Mouse (Mus musculus): ENCODE results near the gene Hoxc13. TPM values are rescaled to one million over a fixed set of nuclear protein-coding genes. Genes with fewer than 3 reads are reported as not detected.

The Hoxc13 gene
- polyA plus RNA-seq, 1 experiment from 2014 or later: 0.17 TPM

Small RNA genes within 50 kb of the gene (microRNA-seq; reads per million reads assigned to microRNA genes)
- gene Mir196a-2: 1.6 reads per million

Other genes starting within 250 kb of the Hoxc13 start
- 53.9 and 60.4 TPM in 2 replicates for gene Atp5g2, start 248.8 kb upstream of the Hoxc13 start, polyA plus RNA-seq (2016; fragmentation: Nextera tagmentation; extraction: Ambion mirVana)
- 47.3 and 49.1 TPM in 2 replicates for gene Calcoco1, start 198.9 kb upstream of the Hoxc13 start, polyA plus RNA-seq (2016; fragmentation: Nextera tagmentation; extraction: Ambion mirVana)
- gene Hoxc12, start 15.7 kb downstream of the Hoxc13 start, polyA plus RNA-seq (2016; fragmentation: Nextera tagmentation; extraction: Ambion mirVana): not detected in 2 replicates
- gene Hoxc11, start 33.3 kb downstream of the Hoxc13 start, polyA plus RNA-seq (2016; fragmentation: Nextera tagmentation; extraction: Ambion mirVana): not detected in 2 replicates
- gene Hoxc10, start 45.7 kb downstream of the Hoxc13 start, polyA plus RNA-seq (2016; fragmentation: Nextera tagmentation; extraction: Ambion mirVana): not detected in 2 replicates
- gene Hoxc5, start 46.3 kb downstream of the Hoxc13 start, polyA plus RNA-seq (2016; fragmentation: Nextera tagmentation; extraction: Ambion mirVana): 20.2 and 37.0 TPM in 2 replicates
- gene Hoxc9, start 55.3 kb downstream of the Hoxc13 start, polyA plus RNA-seq (2016; fragmentation: Nextera tagmentation; extraction: Ambion mirVana): not detected in 2 replicates
- not detected in 2 replicates for gene Hoxc8, start 69.5 kb downstream of the Hoxc13 start, polyA plus RNA-seq (2016; fragmentation: Nextera tagmentation; extraction: Ambion mirVana)
- gene Hoxc6, start 77.2 kb downstream of the Hoxc13 start, polyA plus RNA-seq (2016; fragmentation: Nextera tagmentation; extraction: Ambion mirVana): 2.1 and 2.3 TPM in 2 replicates
- gene Hoxc4, start 97.8 kb downstream of the Hoxc13 start, polyA plus RNA-seq (2016; fragmentation: Nextera tagmentation; extraction: Ambion mirVana): 34.5 and 59.6 TPM in 2 replicates
- gene Smug1, start 246.0 kb downstream of the Hoxc13 start, polyA plus RNA-seq (2016; fragmentation: Nextera tagmentation; extraction: Ambion mirVana): 31.3 and 34.4 TPM in 2 replicates

Measured in hindbrain, embryonic 12.5 days (tissue).